Mouse (Mus musculus) heart, postnatal 0 days (tissue): ENCODE data around the gene Lin37. TPM values are rescaled to one million over a fixed set of nuclear protein-coding genes. Genes with fewer than 3 reads are reported as not detected.

ENCODE experiments used
- ATAC-seq: fragments of 200-750 bp; cut with Nextera tagmentation; 2 replicates; pipeline ENCODE4 v1.8.0; 2017; ENCODE audit warnings: low read depth, moderate number of reproducible peaks, moderate library complexity; ENCODE audit not compliant: insufficient read depth
- DNase-seq: peaks from one replicate; pipeline ENCODE4 v3.0.0-alpha.2; 2016; ENCODE audit warnings: low spot score
- H3K27ac ChIP-seq: fragments of 300-500 bp; sonication (generic); 2 replicates; pipeline ENCODE4 v1.5.1; 2014; ENCODE audit warnings: low read depth, mild to moderate bottlenecking
- H3K27me3 ChIP-seq: fragments of 300-500 bp; sonication (generic); 2 replicates; pipeline ENCODE4 v1.6.1; 2014; ENCODE audit warnings: low read length, mixed read lengths; ENCODE audit not compliant: control insufficient read depth, insufficient read depth
- H3K36me3 ChIP-seq: fragments of 300-500 bp; sonication (generic); replicated peaks from 2 replicates; pipeline ENCODE4 v1.6.1; 2014; ENCODE audit warnings: low read length, mixed read lengths; ENCODE audit not compliant: control insufficient read depth, insufficient read depth
- H3K4me1 ChIP-seq: fragments of 300-500 bp; sonication (generic); 2 replicates; pipeline ENCODE4 v1.6.1; 2014; ENCODE audit warnings: antibody characterized with exemption; ENCODE audit not compliant: control insufficient read depth, insufficient read depth
- H3K4me2 ChIP-seq: fragments of 300-500 bp; sonication (generic); 2 replicates; pipeline ENCODE4 v1.6.1; 2014; ENCODE audit warnings: low read depth, mild to moderate bottlenecking, low read length, moderate library complexity
- H3K4me3 ChIP-seq: fragments of 300-500 bp; sonication (generic); 2 replicates; pipeline ENCODE4 v1.5.1; 2014; ENCODE audit warnings: low read depth, low read length
- H3K9ac ChIP-seq: fragments of 300-500 bp; sonication (generic); replicated peaks from 2 replicates; pipeline ENCODE4 v1.6.1; 2014; ENCODE audit warnings: low read depth, low read length, mixed read lengths
- H3K9me3 ChIP-seq: fragments of 300-500 bp; sonication (generic); replicated peaks from 2 replicates; pipeline ENCODE4 v1.6.1; 2016; ENCODE audit warnings: low read length; ENCODE audit not compliant: control insufficient read depth
- CTCF ChIP-seq: IDR thresholded peaks from 2 replicates; pipeline ENCODE4 v1.5.1; 2016; ENCODE audit warnings: antibody characterized with exemption, control low read depth, low read depth
- EP300 ChIP-seq: IDR thresholded peaks from 2 replicates; pipeline ENCODE4 v1.6.1; 2016; ENCODE audit warnings: antibody characterized with exemption, low read depth
- WGBS: fragments of 180-500 bp; shearing (Covaris S2); extraction: QIAGEN DNeasy Blood & Tissue Kit; methylation state at CpG from one replicate; pipeline ENCODE4 v1.1.7; 2014; 5-methylcytosine and 5-hydroxymethylcytosine counted together
- microRNA-seq: library from miRNA; unstranded; fragments of <30 nt; microRNA quantifications from one replicate; pipeline ENCODE4, GENCODE M21; 2016
- polyA plus RNA-seq: library from polyadenylated mRNA; unstranded; fragments of >200 nt; fragmentation: Nextera tagmentation; extraction: Ambion mirVana; gene quantifications from 2 replicates; pipeline ENCODE4 v1.2.1, GENCODE M21; 2015
- total RNA-seq: library from RNA; depleted of rRNA; stranded (reverse); fragments of >200 nt; gene quantifications from 2 replicates; pipeline ENCODE4 v1.2.3, GENCODE M21; 2014; ENCODE audit warnings: low replicate concordance; rRNA removed

Gene Lin37
- total and polyA plus RNA-seq, 2 experiments from 2014 or later: 11.9 to 26.2 TPM

DNA sequence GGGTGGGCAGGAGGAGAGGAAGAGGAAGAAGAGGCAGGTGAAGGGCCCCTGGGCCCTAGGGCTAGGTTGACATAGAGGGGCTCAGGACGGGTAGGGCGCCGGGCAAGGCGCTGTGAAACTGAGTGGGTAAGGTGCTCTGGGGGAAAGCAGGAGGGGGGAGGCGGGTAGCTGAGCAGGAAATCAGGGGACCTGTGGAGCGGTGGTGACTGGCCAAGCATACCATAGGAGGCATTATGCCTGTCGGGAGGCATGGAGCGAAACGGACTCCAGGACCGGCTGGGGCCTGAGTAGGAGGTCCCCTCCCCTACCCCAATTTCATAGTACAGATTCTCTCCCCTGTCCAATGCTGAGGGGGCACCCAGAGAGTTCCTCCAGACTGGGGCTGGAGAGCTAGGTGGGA, 36.8 kb downstream of the Lin37 start:
- H3K4me2 ChIP-seq: no peak overlapping the region
- no peaks in the 10 kb centered on the region for H3K27me3 ChIP-seq
- no peaks in the 10 kb centered on the region for H3K4me1 ChIP-seq
- no peak overlapping the region for H3K4me3 ChIP-seq
- H3K9me3 ChIP-seq: no peaks in the 10 kb centered on the region
- H3K36me3 ChIP-seq: peaks cover 31% of the 10 kb centered on the region
- no peak overlapping the region for H3K27ac ChIP-seq
- WGBS: 87% methylated on average over 10 of the region's 10 CpGs
- TF ChIP-seq CTCF (no peak), EP300 (no peak)
- no peak overlapping the region for H3K9ac ChIP-seq
- ATAC-seq (no peak), DNase-seq (no peak)

DNA sequence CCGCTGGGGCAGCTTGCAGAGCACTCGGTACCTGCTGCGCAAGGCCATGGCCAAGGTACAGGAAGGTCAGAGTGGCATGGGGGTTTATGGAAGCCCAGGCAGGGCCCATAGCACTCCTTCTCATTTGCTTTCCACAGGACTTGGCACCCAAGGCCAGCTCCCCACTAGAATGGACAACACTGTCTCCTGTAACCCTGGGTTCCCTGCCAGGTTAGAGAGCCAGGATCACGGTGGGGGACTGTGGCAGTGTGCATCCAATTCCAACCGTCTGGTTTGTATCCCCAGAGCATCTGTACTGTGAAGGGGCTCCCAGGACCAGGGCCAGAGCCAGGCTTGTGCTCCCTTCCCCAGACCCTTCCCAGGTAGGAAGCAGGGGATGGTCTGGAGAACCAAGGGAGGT, 38.8 kb downstream of the Lin37 start:
- H3K4me1 ChIP-seq: no peaks in the 10 kb centered on the region
- TF ChIP-seq CTCF (no peak), EP300 (no peak)
- ATAC-seq (no peak), DNase-seq (no peak)
- H3K9ac ChIP-seq: no peak overlapping the region
- H3K4me2 ChIP-seq: no peak overlapping the region
- H3K27ac ChIP-seq: no peak overlapping the region
- peaks cover 13% of the 10 kb centered on the region for H3K36me3 ChIP-seq
- 82% methylated on average over 5 of the region's 5 CpGs for WGBS
- no peaks in the 10 kb centered on the region for H3K27me3 ChIP-seq
- H3K4me3 ChIP-seq: no peak overlapping the region
- H3K9me3 ChIP-seq: no peaks in the 10 kb centered on the region

DNA sequence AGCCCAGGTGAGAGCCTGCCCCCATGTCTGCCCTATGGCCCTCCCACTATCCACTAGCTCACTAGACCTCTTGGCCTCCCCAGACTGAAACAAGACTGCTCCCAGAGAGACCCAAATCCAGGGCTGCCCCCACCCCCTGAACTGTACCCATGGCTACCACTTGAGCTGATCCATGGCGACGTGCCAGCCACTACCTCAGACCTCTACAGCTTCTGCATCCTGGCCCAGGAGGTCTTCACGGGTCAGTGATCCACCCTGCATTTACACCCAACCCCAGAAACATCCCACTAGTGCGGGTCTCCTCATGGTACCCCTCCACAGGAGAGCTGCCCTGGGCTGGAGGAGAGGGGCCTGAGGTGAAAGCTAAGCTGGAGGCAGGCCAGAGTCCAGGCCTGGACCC, 39.2 kb downstream of the Lin37 start:
- TF ChIP-seq CTCF: no peak
- TF ChIP-seq EP300: no peak
- Histone ChIP-seq H3K36me3 (peaks cover 12% of the 10 kb centered on the region), H3K4me2 (no peak overlapping the region), H3K27ac (no peak overlapping the region), H3K4me3 (no peak overlapping the region), H3K4me1 (no peaks in the 10 kb centered on the region), H3K9ac (no peak overlapping the region), H3K27me3 (no peaks in the 10 kb centered on the region), H3K9me3 (no peaks in the 10 kb centered on the region)
- no peak for DNase-seq
- WGBS: 78% methylated on average over 4 of the region's 4 CpGs
- no peak for ATAC-seq

DNA sequence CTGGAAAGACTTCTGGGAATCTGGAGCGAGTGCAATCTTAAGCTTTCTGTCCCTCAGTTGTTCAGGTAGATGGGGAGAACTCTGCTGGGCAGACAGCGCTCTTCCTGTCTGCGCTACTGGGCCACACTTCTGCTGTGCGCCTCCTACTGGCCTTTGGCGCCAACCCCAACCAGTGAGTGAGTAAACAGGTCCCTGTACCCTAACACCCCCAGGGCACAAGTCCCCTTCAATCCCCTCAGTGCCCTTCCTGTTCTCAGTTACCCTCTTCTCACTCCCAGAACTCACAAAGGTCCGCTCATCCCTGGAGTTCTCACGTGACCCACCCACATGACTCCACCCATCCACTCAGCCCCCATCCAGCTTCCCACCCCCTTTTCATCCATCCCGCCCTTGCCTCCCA, 41.3 kb downstream of the Lin37 start:
- H3K36me3 ChIP-seq: peaks cover under 1% of the 10 kb centered on the region; the same call in 1 of the 2 replicates
- DNase-seq (no peak), ATAC-seq (no peak)
- no peak overlapping the region for H3K9ac ChIP-seq
- no peaks in the 10 kb centered on the region for H3K9me3 ChIP-seq
- H3K27ac ChIP-seq: no peak overlapping the region
- TF ChIP-seq EP300 (no peak), CTCF (no peak)
- no peak overlapping the region for H3K4me3 ChIP-seq
- no peaks in the 10 kb centered on the region for H3K4me1 ChIP-seq
- H3K4me2 ChIP-seq: no peak overlapping the region
- WGBS: 31% methylated on average over 8 of the region's 8 CpGs
- no peaks in the 10 kb centered on the region for H3K27me3 ChIP-seq

DNA sequence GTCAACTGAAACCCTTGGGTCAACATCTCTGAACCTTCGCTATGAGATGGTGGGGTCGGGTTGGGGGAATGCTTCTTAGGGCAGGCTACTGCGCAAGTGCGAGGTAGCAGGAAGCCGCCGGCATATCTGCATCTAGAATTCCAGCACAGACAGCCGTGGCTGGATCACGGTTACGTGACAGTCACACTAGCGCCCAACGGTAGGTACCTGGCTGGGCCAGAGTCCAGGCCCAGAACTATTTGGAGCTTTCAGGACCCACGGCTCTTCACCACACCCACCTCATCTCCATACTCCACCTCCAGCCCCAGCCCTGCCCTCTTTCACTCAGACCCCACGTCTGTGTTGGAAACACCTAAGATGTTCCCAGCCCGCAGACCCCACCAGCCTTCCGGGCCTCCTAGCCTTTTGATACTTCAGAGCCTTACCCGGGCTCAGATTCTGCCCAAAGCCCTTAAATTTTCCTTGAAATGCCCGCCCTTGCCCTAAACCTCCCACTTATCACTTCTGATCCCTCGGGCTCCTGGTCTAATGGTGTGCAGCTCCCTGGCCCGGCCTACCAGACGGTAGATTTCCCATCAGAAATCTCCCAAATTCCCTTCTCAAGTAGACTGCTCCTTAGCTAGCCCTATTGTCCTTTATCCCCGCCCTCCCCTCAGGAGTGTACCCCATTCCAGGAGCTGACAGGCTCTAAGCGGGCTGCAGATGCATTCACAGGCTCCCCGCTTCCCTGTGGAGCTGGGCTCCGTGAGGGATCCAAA, 44.5 kb downstream of the Lin37 start:
- H3K4me2 ChIP-seq: no peak overlapping the region
- ATAC-seq (no peak), DNase-seq (no peak)
- no peaks in the 10 kb centered on the region for H3K27me3 ChIP-seq
- H3K9ac ChIP-seq: no peak overlapping the region
- WGBS: 43% methylated on average over 24 of the region's 24 CpGs
- no peaks in the 10 kb centered on the region for H3K36me3 ChIP-seq
- no peak overlapping the region for H3K4me3 ChIP-seq
- no peak for TF ChIP-seq CTCF
- TF ChIP-seq EP300: no peak
- H3K27ac ChIP-seq: no peak overlapping the region
- H3K4me1 ChIP-seq: no peaks in the 10 kb centered on the region
- no peaks in the 10 kb centered on the region for H3K9me3 ChIP-seq

DNA sequence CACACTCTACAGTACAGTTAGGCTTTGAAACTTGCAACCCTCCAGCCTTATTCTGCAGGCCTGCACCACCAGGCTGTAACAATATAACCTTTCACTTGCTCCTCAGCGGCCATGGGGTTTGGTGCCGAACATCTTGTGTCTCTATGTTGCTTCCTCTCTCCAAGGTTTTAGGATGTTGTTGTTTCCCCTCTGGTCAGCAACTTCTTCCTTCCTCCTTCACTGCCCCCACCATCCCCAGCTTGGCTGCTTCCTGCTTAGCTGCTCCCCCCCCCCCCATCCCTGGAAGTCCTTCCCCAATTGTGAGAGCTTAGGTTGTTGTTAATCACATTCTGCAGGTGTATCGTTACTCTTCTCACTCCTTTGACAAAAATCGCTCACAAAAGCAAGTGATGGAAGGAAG, 51.6 kb downstream of the Lin37 start:
- no peak overlapping the region for H3K4me3 ChIP-seq
- WGBS: 51% methylated on average over 4 of the region's 4 CpGs
- no peak for DNase-seq

More for the DNA sequence above, 51.6 kb downstream of the Lin37 start:
- Histone ChIP-seq H3K4me1 (no peaks in the 10 kb centered on the region), H3K4me2 (no peak overlapping the region), H3K27me3 (no peaks in the 10 kb centered on the region), H3K9ac (no peak overlapping the region), H3K27ac (no peak overlapping the region), H3K9me3 (no peaks in the 10 kb centered on the region), H3K36me3 (no peaks in the 10 kb centered on the region)
- no peak for ATAC-seq
- TF ChIP-seq CTCF (no peak), EP300 (no peak)

Small RNAs within 50 kb of the gene (microRNA-seq; reads per million reads assigned to microRNA genes)
- gene Gm38670 (1.8 reads per million, percentile 2 among the genes with 10 or more reads in this experiment), gene Mir3569 (not detected)

Other genes with a start within 250 kb of the Lin37 start
Only the 30 nearest of the 33 such genes appear.
- 3.6 and 5.4 TPM in 2 replicates for gene Lrfn3, start 197.1 kb downstream of the Lin37 start, total RNA-seq
- gene Lrfn3, start 197.1 kb downstream of the Lin37 start, polyA plus RNA-seq: 0.40 and 0.69 TPM in 2 replicates
- 15.2 and 31.2 TPM in 2 replicates for gene Tyrobp, start 146.1 kb downstream of the Lin37 start, total RNA-seq
- gene Tyrobp, start 146.1 kb downstream of the Lin37 start, polyA plus RNA-seq: 30.4 and 35.8 TPM in 2 replicates
- gene Hcst, start 140.0 kb downstream of the Lin37 start, total RNA-seq: not detected in 2 replicates
- 1.1 and 1.4 TPM in 2 replicates for gene Hcst, start 140.0 kb downstream of the Lin37 start, polyA plus RNA-seq
- 0.19 and 5.0 TPM in 2 replicates for gene Nfkbid, start 138.1 kb downstream of the Lin37 start, total RNA-seq
- 0.38 and 0.44 TPM in 2 replicates for gene Nfkbid, start 138.1 kb downstream of the Lin37 start, polyA plus RNA-seq
- 3.6 and 11.4 TPM in 2 replicates for gene Aplp1, start 114.3 kb downstream of the Lin37 start, total RNA-seq
- gene Aplp1, start 114.3 kb downstream of the Lin37 start, polyA plus RNA-seq: 4.2 and 5.2 TPM in 2 replicates
- gene Kirrel2, start 102.1 kb downstream of the Lin37 start, total RNA-seq: not detected in 2 replicates
- gene Kirrel2, start 102.1 kb downstream of the Lin37 start, polyA plus RNA-seq: 0.15 TPM in 1 of 2 replicates, not detected in the other
- gene Nphs1, start 101.5 kb downstream of the Lin37 start, total RNA-seq: not detected in 2 replicates
- gene Nphs1, start 101.5 kb downstream of the Lin37 start, polyA plus RNA-seq: 0.05 TPM in 1 of 2 replicates, not detected in the other
- not detected in 2 replicates for gene Prodh2, start 66.2 kb downstream of the Lin37 start, total RNA-seq
- not detected in 2 replicates for gene Prodh2, start 66.2 kb downstream of the Lin37 start, polyA plus RNA-seq
- gene Arhgap33, start 24.8 kb downstream of the Lin37 start, total RNA-seq: 0.31 and 4.3 TPM in 2 replicates
- 0.80 and 1.0 TPM in 2 replicates for gene Arhgap33, start 24.8 kb downstream of the Lin37 start, polyA plus RNA-seq
- gene Hspb6, start 7.7 kb downstream of the Lin37 start, total RNA-seq: 72.0 and 93.3 TPM in 2 replicates
- 339 and 340 TPM in 2 replicates for gene Hspb6, start 7.7 kb downstream of the Lin37 start, polyA plus RNA-seq
- 6.5 and 7.1 TPM in 2 replicates for gene Proser3, start 7.5 kb downstream of the Lin37 start, total RNA-seq
- 2.5 and 3.2 TPM in 2 replicates for gene Proser3, start 7.5 kb downstream of the Lin37 start, polyA plus RNA-seq
- gene U2af1l4, start 3.5 kb upstream of the Lin37 start, total RNA-seq: 36.9 and 41.9 TPM in 2 replicates
- gene U2af1l4, start 3.5 kb upstream of the Lin37 start, polyA plus RNA-seq: 120 and 123 TPM in 2 replicates
- 0.08 and 0.61 TPM in 2 replicates for gene Gm49396, start 3.5 kb upstream of the Lin37 start, total RNA-seq
- 3.0 and 3.4 TPM in 2 replicates for gene Gm49396, start 3.5 kb upstream of the Lin37 start, polyA plus RNA-seq
- gene Psenen, start 3.8 kb upstream of the Lin37 start, total RNA-seq: 106 and 130 TPM in 2 replicates
- gene Psenen, start 3.8 kb upstream of the Lin37 start, polyA plus RNA-seq: 130 and 133 TPM in 2 replicates
- 0.54 and 3.3 TPM in 2 replicates for gene Igflr1, start 5.6 kb upstream of the Lin37 start, total RNA-seq
- 0.94 and 1.9 TPM in 2 replicates for gene Igflr1, start 5.6 kb upstream of the Lin37 start, polyA plus RNA-seq
- gene Kmt2b, start 28.9 kb upstream of the Lin37 start, total RNA-seq: 12.1 and 13.4 TPM in 2 replicates
- gene Kmt2b, start 28.9 kb upstream of the Lin37 start, polyA plus RNA-seq: 2.9 and 3.2 TPM in 2 replicates
- gene Zbtb32, start 39.1 kb upstream of the Lin37 start, total RNA-seq: not detected in 2 replicates
- gene Zbtb32, start 39.1 kb upstream of the Lin37 start, polyA plus RNA-seq: 0.11 and 0.27 TPM in 2 replicates
- 1.1 and 73.4 TPM in 2 replicates for gene Upk1a, start 53.0 kb upstream of the Lin37 start, total RNA-seq
- 0.56 and 0.60 TPM in 2 replicates for gene Upk1a, start 53.0 kb upstream of the Lin37 start, polyA plus RNA-seq
- 1,408 and 1,527 TPM in 2 replicates for gene Cox6b1, start 66.3 kb upstream of the Lin37 start, total RNA-seq
- 4,395 and 4,405 TPM in 2 replicates for gene Cox6b1, start 66.3 kb upstream of the Lin37 start, polyA plus RNA-seq
- gene Etv2, start 76.0 kb upstream of the Lin37 start, total RNA-seq: not detected in 2 replicates
- gene Etv2, start 76.0 kb upstream of the Lin37 start, polyA plus RNA-seq: not detected in 2 replicates
- gene Rbm42, start 90.5 kb upstream of the Lin37 start, total RNA-seq: 93.4 and 114 TPM in 2 replicates
- gene Rbm42, start 90.5 kb upstream of the Lin37 start, polyA plus RNA-seq: 71.3 and 71.6 TPM in 2 replicates
- gene Haus5, start 105.2 kb upstream of the Lin37 start, total RNA-seq: 17.5 and 19.8 TPM in 2 replicates
- 9.5 and 10.5 TPM in 2 replicates for gene Haus5, start 105.2 kb upstream of the Lin37 start, polyA plus RNA-seq
- gene Pmis2, start 111.8 kb upstream of the Lin37 start, total RNA-seq: not detected in 2 replicates
- gene Pmis2, start 111.8 kb upstream of the Lin37 start, polyA plus RNA-seq: not detected in 2 replicates
- gene 2200002J24Rik, start 139.1 kb upstream of the Lin37 start, total RNA-seq: 1.5 and 6.6 TPM in 2 replicates
- 5.8 and 6.4 TPM in 2 replicates for gene 2200002J24Rik, start 139.1 kb upstream of the Lin37 start, polyA plus RNA-seq
- gene Atp4a, start 152.4 kb upstream of the Lin37 start, total RNA-seq: not detected in 2 replicates
- 0.04 TPM in 1 of 2 replicates, not detected in the other for gene Atp4a, start 152.4 kb upstream of the Lin37 start, polyA plus RNA-seq
- 228 and 261 TPM in 2 replicates for gene Tmem147, start 169.7 kb upstream of the Lin37 start, total RNA-seq
- 283 and 304 TPM in 2 replicates for gene Tmem147, start 169.7 kb upstream of the Lin37 start, polyA plus RNA-seq
- gene Gapdhs, start 183.8 kb upstream of the Lin37 start, total RNA-seq: not detected in 2 replicates
- 0.16 TPM in 1 of 2 replicates, not detected in the other for gene Gapdhs, start 183.8 kb upstream of the Lin37 start, polyA plus RNA-seq
- gene Sbsn, start 191.6 kb upstream of the Lin37 start, total RNA-seq: 0.23 and 4.6 TPM in 2 replicates
- gene Sbsn, start 191.6 kb upstream of the Lin37 start, polyA plus RNA-seq: 2.5 and 2.6 TPM in 2 replicates
- 1.1 and 8.1 TPM in 2 replicates for gene Dmkn, start 203.9 kb upstream of the Lin37 start, total RNA-seq
- gene Dmkn, start 203.9 kb upstream of the Lin37 start, polyA plus RNA-seq: 10.4 and 13.8 TPM in 2 replicates
- gene Krtdap, start 228.1 kb upstream of the Lin37 start, total RNA-seq: not detected in 2 replicates
- gene Krtdap, start 228.1 kb upstream of the Lin37 start, polyA plus RNA-seq: 0.40 and 1.3 TPM in 2 replicates